Comparison of ENCODE assay signal across 17 mouse cellular contexts in the genomic region with DNA sequence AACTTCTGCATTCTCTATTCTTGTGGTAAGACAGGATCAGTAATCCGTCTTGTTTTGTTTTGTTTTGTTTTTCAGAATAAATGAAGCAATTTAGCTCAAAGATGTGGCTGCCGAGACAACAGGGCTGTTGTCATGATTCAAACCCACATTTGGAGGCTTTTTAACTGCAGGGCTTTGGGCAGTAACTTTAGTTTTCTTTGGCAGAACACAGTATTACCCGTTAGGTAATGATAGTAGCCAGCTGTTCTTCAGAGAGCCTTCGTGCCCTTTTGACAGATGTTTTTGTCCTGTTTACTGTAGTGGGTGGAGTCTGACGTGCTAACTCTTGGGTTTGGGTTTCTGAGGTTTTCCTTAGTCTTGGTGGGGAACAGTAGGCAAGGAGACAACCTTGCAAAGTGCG.
A peak's percentile ranks its signal among the peaks of the same experiment; 100 is the strongest.
DNase-seq lines count a peak whose midpoint lies in the region; ATAC-seq and TF ChIP-seq lines count a peak whose summit lies in the region.
"Had no signal": no experiment of that assay in that cellular context is flagged by ENCODE, and none has a peak within 500 bp of the region (broad histone marks: within the 10 kb centered on the region; RNA-seq: fewer than 3 reads in every experiment).

No protein-coding gene starts in this region.

- H3K4me3 ChIP-seq in gastrocnemius, adult 2 months, result no peak overlapping the region
- no peak overlapping the region for H3K4me3 ChIP-seq in kidney, embryonic 16.5 days (ENCODE audit: low read length)
- H3K4me3 ChIP-seq in heart, embryonic 11.5 days (ENCODE audit: low read depth, low read length), result no peak overlapping the region
- H3K4me3 ChIP-seq in hindbrain, embryonic 10.5 days, result no peak overlapping the region
- H3K4me3 ChIP-seq: embryonic facial prominence, embryonic 15.5 days; liver, embryonic 12.5 days; megakaryocyte, embryonic 14.5 days had no signal

- H3K4me2 ChIP-seq in kidney, embryonic 16.5 days (replicated peaks; ENCODE audit: low read depth, low read length), result no peak overlapping the region
- H3K4me2 ChIP-seq in heart, embryonic 11.5 days, result no peak overlapping the region
- H3K4me2 ChIP-seq: embryonic facial prominence, embryonic 15.5 days; liver, embryonic 12.5 days had no signal

- no peak for TF ChIP-seq CTCF in gastrocnemius, adult 2 months (IDR thresholded peaks at IDR 0.05)

- DNase-seq in gastrocnemius, adult 2 months, result peak; percentile 24
- no peak for DNase-seq in gastrocnemius, postnatal 4 days (ENCODE audit: low spot score in 2 of 2)
- DNase-seq in kidney, adult 11 months, result no peak
- DNase-seq in layer of hippocampus, postnatal 10 days (ENCODE audit: low spot score in 2 of 2), result no peak
- no peak for DNase-seq in hindbrain, embryonic 10.5 days (ENCODE audit: low spot score)
- DNase-seq: cerebellum, adult 11-12 months; layer of hippocampus, adult 9-11 months; right cerebral cortex, adult 18-20 months had no signal

- 32% methylated on average over 6 of the region's 6 CpGs for WGBS in kidney, embryonic 16.5 days
- 47% methylated on average over 6 of the region's 6 CpGs for WGBS in heart, embryonic 11.5 days (ENCODE audit: insufficient replicate concordance)
- 76% methylated on average over 6 of the region's 6 CpGs for WGBS in hindbrain, embryonic 10.5 days

- H3K9ac ChIP-seq in kidney, embryonic 16.5 days (replicated peaks; ENCODE audit: low read length), result no peak overlapping the region
- no peak overlapping the region for H3K9ac ChIP-seq in heart, embryonic 11.5 days (ENCODE audit: low read depth, low read length)
- H3K9ac ChIP-seq: embryonic facial prominence, embryonic 15.5 days; liver, embryonic 12.5 days had no signal

- ATAC-seq in kidney, embryonic 16.5 days (ENCODE audit: low FRiP score, low TSS enrichment), result peak; percentile 54; the same call in 1 of the 2 replicates
- no peak for ATAC-seq in heart, embryonic 11.5 days (replicated peaks; ENCODE audit: insufficient number of reproducible peaks, low FRiP score, low TSS enrichment)
- 0 out of 2 replicates have a peak, but pooled peaks have one; percentile 2 for ATAC-seq in megakaryocyte progenitor cell, adult 5-6 weeks (replicated peaks; ENCODE audit: poor library complexity)
- ATAC-seq: forebrain, embryonic 16.5 days; liver, embryonic 12.5 days; Patski had no signal

- peaks cover 10% of the 10 kb centered on the region; the same call in 1 of the 2 replicates for H3K4me1 ChIP-seq in kidney, embryonic 16.5 days (ENCODE audit: insufficient read depth, low read length)
- peaks cover 19% of the 10 kb centered on the region for H3K4me1 ChIP-seq in heart, embryonic 11.5 days (ENCODE audit: control insufficient read depth, insufficient read depth, low read length)
- H3K4me1 ChIP-seq in hindbrain, embryonic 10.5 days (replicated peaks), result no peaks in the 10 kb centered on the region

- no peaks in the 10 kb centered on the region for H3K9me3 ChIP-seq in kidney, embryonic 16.5 days (ENCODE audit: low read length)
- H3K9me3 ChIP-seq in heart, embryonic 11.5 days (replicated peaks; ENCODE audit: control insufficient read depth, low read length), result no peaks in the 10 kb centered on the region
- H3K9me3 ChIP-seq in hindbrain, embryonic 10.5 days, result no peaks in the 10 kb centered on the region
- H3K9me3 ChIP-seq: liver, embryonic 12.5 days had no signal

- intact Hi-C loops in gastrocnemius, adult 2 months (cut with DNase I), result no loop called here

- H3K27me3 ChIP-seq in kidney, embryonic 16.5 days (ENCODE audit: insufficient read depth, low read length), result no peaks in the 10 kb centered on the region
- H3K27me3 ChIP-seq in heart, embryonic 11.5 days (ENCODE audit: control insufficient read depth, insufficient read depth, low read length), result no peaks in the 10 kb centered on the region
- H3K27me3 ChIP-seq in hindbrain, embryonic 10.5 days (ENCODE audit: insufficient read depth, poor library complexity, severe bottlenecking), result no peaks in the 10 kb centered on the region
- H3K27me3 ChIP-seq: CH12.LX; embryonic facial prominence, embryonic 15.5 days; liver, embryonic 12.5 days; megakaryocyte, embryonic 14.5 days; Patski had no signal

- 0 out of 2 replicates have a peak, but pooled peaks cover 4% of the 10 kb centered on the region for H3K36me3 ChIP-seq in kidney, embryonic 16.5 days (ENCODE audit: insufficient read depth, low read length)
- no peaks in the 10 kb centered on the region; the same call in 1 of the 2 replicates for H3K36me3 ChIP-seq in heart, embryonic 11.5 days (ENCODE audit: control insufficient read depth, insufficient read depth, low read length)
- no peaks in the 10 kb centered on the region for H3K36me3 ChIP-seq in hindbrain, embryonic 10.5 days
- H3K36me3 ChIP-seq: embryonic facial prominence, embryonic 15.5 days had no signal

- peak overlapping the region; percentile 63 for H3K27ac ChIP-seq in gastrocnemius, adult 2 months
- H3K27ac ChIP-seq in kidney, embryonic 16.5 days (ENCODE audit: low read length), result no peak overlapping the region
- 0 out of 2 replicates have a peak overlapping the region, but pooled peaks have one; percentile 29 for H3K27ac ChIP-seq in heart, embryonic 11.5 days (ENCODE audit: low read depth, low read length)
- H3K27ac ChIP-seq in hindbrain, embryonic 10.5 days, result no peak overlapping the region
- H3K27ac ChIP-seq: embryonic facial prominence, embryonic 15.5 days; liver, embryonic 12.5 days had no signal

Comparison
In these comparisons a context has a peak if more than half of its experiments do, and no peak if none do; other contexts are left out.
1. H3K27ac ChIP-seq: peak in gastrocnemius, adult 2 months (single experiment) and heart, embryonic 11.5 days (single experiment); none in kidney, embryonic 16.5 days (single experiment) and hindbrain, embryonic 10.5 days (single experiment).